Mouse (Mus musculus) liver, embryonic 16.5 days (tissue): Measurements from ENCODE around the gene Mgat2. TPM values are rescaled to one million over a fixed set of nuclear protein-coding genes. Genes with fewer than 3 reads are reported as not detected.
"Not testable (repeated sequence)": the region's sequence is repeated elsewhere in the genome, so short reads cannot be mapped to it uniquely, and the experiment has no call there.

Experiments used
- ATAC-seq: fragments of 200-750 bp; cut with Nextera tagmentation; 2 replicates; pipeline ENCODE4 v1.8.0; 2017; ENCODE audit warnings: low read depth, mild to moderate bottlenecking, moderate number of reproducible peaks, moderate library complexity
- H3K27ac ChIP-seq: fragments of 300-500 bp; sonication (generic); 2 replicates; pipeline ENCODE4 v1.5.1; 2014; ENCODE audit warnings: mild to moderate bottlenecking, low read length
- H3K27me3 ChIP-seq: fragments of 300-500 bp; sonication (generic); 2 replicates; pipeline ENCODE4 v1.6.1; 2014; ENCODE audit warnings: low read depth, low read length, mixed read lengths; ENCODE audit not compliant: control insufficient read depth, insufficient read depth
- H3K36me3 ChIP-seq: fragments of 300-500 bp; sonication (generic); 2 replicates; pipeline ENCODE4 v1.6.1; 2014; ENCODE audit warnings: mild to moderate bottlenecking; ENCODE audit not compliant: control insufficient read depth, insufficient read depth
- H3K4me1 ChIP-seq: fragments of 300-500 bp; sonication (generic); 2 replicates; pipeline ENCODE4 v1.6.1; 2014; ENCODE audit warnings: low read depth, low read length, mixed read lengths; ENCODE audit not compliant: control insufficient read depth
- H3K4me2 ChIP-seq: fragments of 300-500 bp; sonication (generic); 2 replicates; pipeline ENCODE4 v1.6.1; 2014; ENCODE audit warnings: low read depth, low read length, mixed read lengths
- H3K4me3 ChIP-seq: fragments of 300-500 bp; sonication (generic); 2 replicates; pipeline ENCODE4 v1.5.1; 2014; ENCODE audit warnings: low read depth, mild to moderate bottlenecking, low read length
- H3K9ac ChIP-seq: fragments of 300-500 bp; sonication (generic); 2 replicates; pipeline ENCODE4 v1.6.1; 2014; ENCODE audit warnings: low read depth, low read length
- H3K9me3 ChIP-seq: fragments of 300-500 bp; sonication (generic); replicated peaks from 2 replicates; pipeline ENCODE4 v1.6.1; 2016; ENCODE audit warnings: low read length; ENCODE audit not compliant: control insufficient read depth
- WGBS: fragments of 180-500 bp; shearing (Covaris S2); extraction: QIAGEN DNeasy Blood & Tissue Kit; methylation state at CpG from one replicate; pipeline ENCODE4 v1.1.7; 2014; ENCODE audit not compliant: insufficient replicate concordance; 5-methylcytosine and 5-hydroxymethylcytosine counted together
- polyA plus RNA-seq: library from polyadenylated mRNA; unstranded; fragments of >200 nt; fragmentation: Nextera tagmentation; extraction: Ambion mirVana; gene quantifications from 2 replicates; pipeline ENCODE4 v1.2.1, GENCODE M21; 2015

Mgat2 gene
- polyA plus RNA-seq, 1 experiment from 2014 or later = 18.0 TPM

DNA sequence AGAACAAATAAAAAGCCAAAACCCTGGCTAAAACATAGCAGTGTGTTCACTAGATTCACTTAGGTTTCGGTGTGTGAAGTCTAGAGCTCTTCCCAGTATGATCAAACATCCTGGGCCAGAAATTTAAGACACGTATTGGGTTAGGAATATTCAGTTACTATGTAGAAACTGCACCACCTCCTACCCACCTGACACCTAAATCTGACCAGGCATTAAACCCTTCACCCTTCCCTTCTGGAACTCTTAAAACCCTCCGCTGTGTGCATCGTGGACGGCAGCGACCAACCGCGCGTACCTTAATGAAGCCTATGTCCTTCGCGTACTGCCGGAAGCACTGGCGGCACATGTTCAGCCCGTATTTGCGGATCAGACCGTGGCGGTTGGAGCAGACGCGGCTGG lies 25.6 kb upstream of the Mgat2 start:
- no peak for ATAC-seq
- Histone ChIP-seq H3K4me1 (peaks cover 19% of the 10 kb centered on the region), H3K9me3 (no peaks in the 10 kb centered on the region), H3K4me3 (peak overlapping the region; percentile 81), H3K27ac (peak overlapping the region; percentile 97), H3K27me3 (no peaks in the 10 kb centered on the region), H3K36me3 (peaks cover 12% of the 10 kb centered on the region), H3K4me2 (peak overlapping the region; percentile 84), H3K9ac (peak overlapping the region; percentile 88)
- WGBS = under 1% methylated on average over 19 of the region's 19 CpGs

DNA sequence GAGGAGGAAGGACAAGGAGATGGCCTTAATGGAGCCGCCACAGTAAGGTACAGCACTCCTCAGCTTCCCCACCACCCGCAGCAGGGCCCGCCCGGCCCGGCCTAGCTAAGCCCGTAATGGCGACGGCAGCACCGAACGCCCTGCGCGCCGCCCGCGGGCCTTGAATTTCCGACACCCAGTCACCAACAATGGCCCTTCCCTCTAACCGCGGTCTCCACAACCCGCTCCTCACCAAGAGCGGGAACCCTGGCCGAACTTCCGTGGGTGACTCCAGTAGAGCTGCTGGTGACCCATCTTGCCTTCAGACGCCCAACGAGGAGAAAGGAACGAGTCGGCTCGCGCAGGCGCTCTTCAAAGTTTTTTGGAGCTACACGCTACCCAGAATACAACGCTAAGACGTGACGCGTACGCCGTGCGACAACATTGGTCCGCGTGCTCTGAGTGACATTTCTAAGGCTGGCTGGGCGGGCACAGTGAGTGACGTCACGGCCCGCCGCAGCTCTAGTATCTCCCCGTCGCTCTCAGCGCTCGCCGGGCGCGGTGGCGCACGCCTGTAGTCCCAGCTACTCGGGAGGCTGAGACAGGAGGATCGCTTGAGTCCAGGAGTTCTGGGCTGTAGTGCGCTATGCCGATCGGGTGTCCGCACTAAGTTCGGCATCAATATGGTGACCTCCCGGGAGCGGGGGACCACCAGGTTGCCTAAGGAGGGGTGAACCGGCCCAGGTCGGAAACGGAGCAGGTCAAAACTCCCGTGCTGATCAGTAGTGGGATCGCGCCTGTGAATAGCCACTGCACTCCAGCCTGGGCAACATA lies 25.0 kb upstream of the Mgat2 start, which contains the start of gene Rps29:
TSS of gene Rps29 (minus strand) at position 422 of the 813 bp plus-strand sequence.
- under 1% methylated on average over 56 of the region's 68 CpGs for WGBS
- Histone ChIP-seq H3K4me3 (peak within 1 kb of the TSS; percentile 81), H3K36me3 (peaks cover 12% of the 10 kb centered on the region), H3K4me1 (peaks cover 19% of the 10 kb centered on the region), H3K9ac (peak within 1 kb of the TSS; percentile 88), H3K4me2 (peak within 1 kb of the TSS; percentile 84), H3K27ac (peak within 1 kb of the TSS; percentile 97)
- H3K9me3 ChIP-seq, H3K27me3 ChIP-seq: not testable (repeated sequence)
- ATAC-seq = peak; percentile 95

DNA sequence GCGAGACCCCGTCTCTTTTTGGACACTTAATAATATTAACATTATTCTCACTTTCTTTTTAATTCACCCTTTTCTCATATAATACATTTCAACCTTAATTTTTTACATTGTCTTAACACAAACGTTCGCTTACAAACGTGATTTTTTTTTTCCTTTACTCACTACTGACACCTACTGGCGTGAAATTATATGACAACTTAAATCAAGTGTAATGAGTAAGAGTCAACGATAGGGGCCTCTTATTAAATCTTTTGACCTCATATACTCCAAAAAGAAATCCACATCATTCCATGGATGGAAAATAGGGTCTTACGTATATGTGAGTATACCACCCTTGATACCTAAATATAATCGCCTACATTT lies 24.4 kb upstream of the Mgat2 start:
- Histone ChIP-seq H3K9ac (no peak overlapping the region), H3K4me3 (peak overlapping the region; percentile 40), H3K4me2 (peak overlapping the region; percentile 57), H3K4me1 (peaks cover 19% of the 10 kb centered on the region), H3K27me3 (no peaks in the 10 kb centered on the region), H3K36me3 (peaks cover 12% of the 10 kb centered on the region), H3K27ac (peak overlapping the region; percentile 64; the same call in 1 of the 2 replicates), H3K9me3 (no peaks in the 10 kb centered on the region)
- ATAC-seq = no peak
- whole genome bisulfite sequencing = 3% methylated on average over 9 of the region's 9 CpGs

DNA sequence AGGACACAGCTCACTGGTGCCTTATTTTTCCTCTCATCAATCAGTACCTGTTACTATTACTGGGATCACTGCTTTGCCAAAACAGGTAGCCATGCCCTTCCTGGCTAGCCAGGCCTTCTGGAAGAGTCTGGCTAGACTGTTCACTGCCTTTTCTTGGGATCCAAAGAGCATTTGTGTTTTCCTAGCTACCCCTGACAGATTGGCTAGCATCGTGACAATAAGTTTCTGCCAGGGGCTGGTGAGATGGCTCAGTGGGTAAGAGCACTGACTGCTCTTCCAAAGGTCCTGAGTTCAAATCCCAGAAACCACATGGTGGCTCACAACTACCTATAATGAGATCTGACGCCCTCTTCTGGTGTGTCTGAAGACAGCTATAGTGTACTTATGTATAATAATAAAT lies 23.3 kb upstream of the Mgat2 start:
- not testable (repeated sequence) for H3K27ac ChIP-seq
- 65% methylated on average over 2 of the region's 2 CpGs for WGBS

DNA sequence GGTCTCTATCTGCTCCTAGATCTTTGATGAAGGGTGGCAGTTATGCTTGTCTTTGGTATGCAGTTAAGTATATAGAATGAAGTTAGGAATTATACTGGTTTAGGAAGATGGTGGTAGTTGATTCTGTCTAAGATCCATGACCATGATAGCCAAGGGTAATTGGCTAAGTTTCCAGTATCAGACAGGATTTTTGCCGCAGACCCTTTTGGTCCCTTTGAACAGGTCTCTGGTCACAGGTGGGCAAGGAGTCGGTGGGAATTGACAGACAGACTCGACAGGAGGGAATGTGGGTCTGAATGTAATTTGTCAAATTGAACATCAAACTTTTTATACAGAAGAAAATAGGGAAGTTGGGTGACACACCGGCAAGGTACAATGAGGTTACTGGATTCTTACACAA lies 20.4 kb upstream of the Mgat2 start:
- ATAC-seq, H3K9me3 ChIP-seq, H3K4me2 ChIP-seq, H3K27ac ChIP-seq, H3K4me3 ChIP-seq, H3K9ac ChIP-seq, H3K27me3 ChIP-seq, H3K36me3 ChIP-seq: not testable (repeated sequence)
- H3K4me1 ChIP-seq = peaks cover 10% of the 10 kb centered on the region
- WGBS = 73% methylated on average over 4 of the region's 4 CpGs

More for the DNA sequence above, 23.3 kb upstream of the Mgat2 start:
- not testable (repeated sequence) for ATAC-seq, H3K27me3 ChIP-seq, H3K4me3 ChIP-seq, H3K4me2 ChIP-seq, H3K9me3 ChIP-seq, H3K9ac ChIP-seq
- Histone ChIP-seq H3K36me3 (peaks cover 12% of the 10 kb centered on the region), H3K4me1 (peaks cover 24% of the 10 kb centered on the region)

DNA sequence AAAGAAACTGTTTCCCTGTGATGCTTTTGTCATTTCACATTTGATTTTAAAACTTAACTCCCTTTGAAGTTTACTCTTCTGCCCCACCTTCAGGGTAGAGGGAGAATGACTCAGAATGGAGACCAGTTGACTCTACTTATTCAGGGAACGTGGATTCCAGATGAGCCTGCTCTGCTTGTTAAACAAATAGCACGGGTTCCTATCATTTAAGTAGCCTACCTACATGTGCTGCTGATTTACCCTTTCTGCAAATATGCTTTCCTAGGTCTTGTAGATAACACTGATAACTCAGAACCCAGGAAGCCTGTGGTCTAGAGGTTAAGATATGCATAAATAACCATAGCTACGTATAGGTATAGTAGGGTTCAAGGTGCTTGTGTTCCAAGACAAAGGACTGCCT lies 19.1 kb upstream of the Mgat2 start:
- no peak for ATAC-seq
- H3K4me1 ChIP-seq = peaks cover 13% of the 10 kb centered on the region
- no peak overlapping the region for H3K4me2 ChIP-seq
- WGBS = 16% methylated on average over 3 of the region's 3 CpGs
- no peaks in the 10 kb centered on the region for H3K27me3 ChIP-seq
- no peak overlapping the region for H3K27ac ChIP-seq
- no peaks in the 10 kb centered on the region for H3K36me3 ChIP-seq
- H3K9me3 ChIP-seq = no peaks in the 10 kb centered on the region
- no peak overlapping the region for H3K4me3 ChIP-seq
- no peak overlapping the region for H3K9ac ChIP-seq

DNA sequence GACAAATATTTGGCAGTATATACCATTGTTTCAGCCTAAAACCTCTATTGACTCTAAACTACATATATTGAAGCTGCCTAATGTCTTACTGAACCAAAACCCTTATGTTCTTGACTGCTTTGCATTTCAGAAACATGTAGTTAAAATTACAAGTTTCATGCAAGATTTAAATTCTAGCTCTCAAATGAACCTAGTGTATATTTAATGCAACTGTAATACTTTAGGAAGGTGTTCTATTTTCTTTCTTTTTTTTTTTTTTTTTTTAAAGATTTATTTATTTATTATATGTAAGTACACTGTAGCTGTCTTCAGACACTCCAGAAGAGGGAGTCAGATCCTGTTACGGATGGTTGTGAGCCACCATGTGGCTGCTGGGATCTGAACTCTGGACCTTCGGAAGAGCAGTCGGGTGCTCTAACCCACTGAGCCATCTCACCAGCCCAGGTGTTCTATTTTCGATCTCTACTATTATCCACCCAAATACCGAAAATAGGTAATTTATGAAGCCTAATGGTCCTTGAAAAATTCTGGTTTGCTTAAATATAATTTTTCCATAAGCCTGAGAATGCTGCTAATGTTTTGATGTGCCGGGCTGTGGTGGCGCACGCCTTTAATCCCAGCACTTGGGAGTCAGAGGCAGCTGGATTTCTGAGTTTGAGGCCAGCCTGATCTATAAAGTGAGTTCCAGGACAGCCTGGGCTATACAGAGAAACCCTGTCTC lies 16.9 kb upstream of the Mgat2 start:
- peaks cover 22% of the 10 kb centered on the region for H3K4me1 ChIP-seq
- H3K36me3 ChIP-seq, H3K4me3 ChIP-seq, H3K9ac ChIP-seq, H3K27ac ChIP-seq, H3K27me3 ChIP-seq, ATAC-seq, H3K9me3 ChIP-seq, H3K4me2 ChIP-seq: not testable (repeated sequence)
- 80% methylated on average over 8 of the region's 8 CpGs for WGBS

DNA sequence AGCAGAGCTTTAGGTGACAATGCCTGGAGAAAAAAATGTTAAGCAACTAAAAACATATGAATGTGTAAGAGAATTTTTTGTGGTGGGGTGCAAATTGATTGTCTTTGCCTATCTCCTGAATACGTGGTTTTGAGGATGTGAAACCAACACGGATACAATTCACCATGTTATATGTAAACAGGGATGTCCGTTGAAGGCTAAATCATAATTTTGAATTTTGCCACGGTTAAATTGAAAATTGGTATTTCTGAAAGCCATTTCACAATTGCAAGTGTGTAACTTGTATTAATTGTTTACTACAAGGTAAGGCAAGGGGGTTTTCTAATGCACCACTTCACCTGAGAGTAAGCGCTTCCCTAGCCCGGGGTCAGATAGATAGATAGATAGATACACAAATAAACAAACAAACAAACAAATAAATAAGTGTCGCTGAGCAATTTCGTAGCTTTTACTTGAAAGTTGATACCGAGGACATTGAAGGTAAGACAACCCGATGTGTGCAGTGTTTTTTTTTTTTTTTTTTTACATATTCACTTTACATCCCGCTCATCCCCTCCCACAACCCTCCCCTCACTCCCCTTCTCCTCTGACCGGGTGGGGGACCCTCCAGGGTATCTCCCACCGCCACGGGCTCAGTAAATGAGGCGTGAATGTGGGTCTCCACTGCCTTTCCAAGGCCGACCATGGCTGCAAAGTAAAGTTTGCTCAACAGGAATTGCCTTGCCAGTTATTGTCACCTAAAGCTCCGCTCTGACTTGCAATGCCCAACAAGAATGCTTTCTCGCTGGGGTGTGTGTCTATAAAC lies 16.1 kb upstream of the Mgat2 start:
- Histone ChIP-seq H3K27ac (peak overlapping the region; percentile 86), H3K4me2 (peak overlapping the region; percentile 74), H3K27me3 (no peaks in the 10 kb centered on the region), H3K36me3 (no peaks in the 10 kb centered on the region), H3K4me3 (peak overlapping the region; percentile 92), H3K9me3 (no peaks in the 10 kb centered on the region), H3K9ac (peak overlapping the region; percentile 82), H3K4me1 (peaks cover 22% of the 10 kb centered on the region)
- WGBS = 8% methylated on average over 18 of the region's 18 CpGs
- ATAC-seq = no peak
